Mouse (Mus musculus) urinary bladder, postnatal 36 days (tissue): Measurements from ENCODE around the gene Tmem178b.

Experiments used
- DNase-seq, 2 experiments: peaks; one replicate each; pipeline ENCODE4 v3.0.0; 2022; ENCODE audit warnings: low spot score in 2 of 2, mixed read lengths in 1 of 2

The Tmem178b gene

GRCm38 (mm10) chr6:40078353-40078752, 205.3 kb downstream of the Tmem178b start:
- no peak for DNase-seq

DNA sequence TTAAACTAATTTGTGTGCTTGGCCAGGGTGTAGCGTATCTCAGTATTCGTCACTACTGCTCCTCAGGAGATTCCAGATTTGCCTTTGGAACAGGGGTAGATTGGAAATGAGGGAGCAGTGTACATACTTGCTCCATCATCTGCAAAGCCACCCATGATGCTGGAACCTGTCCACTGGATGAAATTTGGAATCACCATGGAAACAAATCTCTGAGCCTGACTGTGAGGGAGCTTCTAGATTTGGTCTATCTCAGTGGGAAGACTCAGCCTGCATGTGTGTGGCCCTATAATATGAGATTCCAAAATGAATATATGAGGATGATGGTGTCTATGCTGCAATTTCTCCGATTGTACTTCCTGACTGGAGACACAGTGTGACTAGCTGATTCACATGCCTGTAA, 210.7 kb downstream of the Tmem178b start:
- DNase-seq: no peak

- DNase-seq: no peak
These were observed 218.2 kb downstream of the Tmem178b start for GRCm38 (mm10) chr6:40091250-40091651.

DNA sequence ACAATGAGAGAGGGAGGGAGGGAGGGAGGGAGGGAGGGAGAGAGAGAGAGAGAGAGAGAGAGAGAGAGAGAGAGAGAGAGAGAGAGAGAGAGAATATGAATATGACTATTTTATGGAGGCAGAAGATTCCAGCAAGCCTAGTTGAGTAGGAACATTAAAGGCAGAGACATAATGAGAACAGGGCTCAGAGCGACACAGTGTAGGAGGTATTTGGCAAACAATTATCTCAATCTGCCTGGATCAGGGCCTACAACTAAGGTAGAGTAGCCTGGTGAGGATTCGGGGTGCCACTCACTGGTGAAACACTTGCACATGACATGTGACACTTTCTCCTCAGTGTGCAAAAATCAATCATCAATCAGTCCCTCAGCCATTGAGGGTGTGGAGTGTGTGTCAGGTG, 225.4 kb downstream of the Tmem178b start:
- DNase-seq: no peak

GRCm38 (mm10) chr6:40101785-40102184, 228.7 kb downstream of the Tmem178b start:
- no peak for DNase-seq

- no peak for DNase-seq
These were observed 229.8 kb downstream of the Tmem178b start for GRCm38 (mm10) chr6:40102863-40103262.

- DNase-seq: no peak
These were observed 237.0 kb downstream of the Tmem178b start for GRCm38 (mm10) chr6:40110029-40110428.

GRCm38 (mm10) chr6:40110729-40111128, 237.7 kb downstream of the Tmem178b start:
- no peak for DNase-seq

- no peak for DNase-seq
These were observed 239.4 kb downstream of the Tmem178b start for GRCm38 (mm10) chr6:40112488-40112887.

- DNase-seq: no peak
These were observed 243.2 kb downstream of the Tmem178b start for GRCm38 (mm10) chr6:40116225-40116624.

GRCm38 (mm10) chr6:40120176-40120575, 247.1 kb downstream of the Tmem178b start:
- no peak for DNase-seq

GRCm38 (mm10) chr6:40121494-40121893, 248.4 kb downstream of the Tmem178b start:
- no peak for DNase-seq

- peak in 1 of 2 experiments; percentile 2 for DNase-seq
These were observed 250.1 kb downstream of the Tmem178b start for GRCm38 (mm10) chr6:40123070-40123690.

- no peak for DNase-seq
These were observed 250.9 kb downstream of the Tmem178b start for GRCm38 (mm10) chr6:40123960-40124359.

DNA sequence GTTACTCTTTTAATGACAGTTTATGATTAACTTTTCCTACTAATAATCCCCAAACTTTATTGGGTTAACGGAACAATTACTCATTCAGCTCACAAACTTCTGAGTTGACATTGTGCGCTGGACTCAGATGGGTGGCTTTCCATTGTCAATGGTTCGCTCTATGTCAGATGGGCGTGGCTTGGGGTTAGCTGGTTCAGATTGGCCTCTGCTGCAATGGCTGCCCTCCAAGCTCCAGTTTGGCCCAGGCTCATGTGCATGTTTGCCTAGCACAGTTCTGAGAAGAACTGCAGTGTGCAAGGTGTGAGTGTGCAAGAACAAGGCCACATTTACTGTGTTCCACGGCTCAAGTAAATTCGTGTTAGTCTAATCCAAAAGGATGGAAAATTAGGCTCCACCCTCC, 255.6 kb downstream of the Tmem178b start:
- DNase-seq: no peak

- DNase-seq: no peak
These were observed 258.9 kb downstream of the Tmem178b start for GRCm38 (mm10) chr6:40131936-40132335.

DNA sequence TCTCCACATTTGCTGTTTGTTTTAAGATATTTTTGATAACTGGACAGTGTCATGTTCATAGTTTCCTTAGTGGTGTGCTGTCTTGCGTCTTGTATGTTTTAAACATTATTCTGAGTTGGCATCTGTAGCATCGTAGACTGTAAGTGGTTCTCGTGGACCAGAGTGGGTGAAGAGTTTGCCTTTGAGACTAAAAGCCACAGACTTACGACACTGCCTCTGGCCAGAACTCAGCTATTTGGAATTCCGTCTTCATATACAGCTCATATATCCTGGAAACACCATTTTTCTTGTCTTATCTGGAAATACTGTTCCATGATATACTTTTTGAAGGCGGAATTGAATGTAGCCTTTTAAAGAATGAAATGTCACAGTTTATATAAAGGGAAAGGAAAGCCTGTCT, 260.4 kb downstream of the Tmem178b start:
- DNase-seq: no peak

DNA sequence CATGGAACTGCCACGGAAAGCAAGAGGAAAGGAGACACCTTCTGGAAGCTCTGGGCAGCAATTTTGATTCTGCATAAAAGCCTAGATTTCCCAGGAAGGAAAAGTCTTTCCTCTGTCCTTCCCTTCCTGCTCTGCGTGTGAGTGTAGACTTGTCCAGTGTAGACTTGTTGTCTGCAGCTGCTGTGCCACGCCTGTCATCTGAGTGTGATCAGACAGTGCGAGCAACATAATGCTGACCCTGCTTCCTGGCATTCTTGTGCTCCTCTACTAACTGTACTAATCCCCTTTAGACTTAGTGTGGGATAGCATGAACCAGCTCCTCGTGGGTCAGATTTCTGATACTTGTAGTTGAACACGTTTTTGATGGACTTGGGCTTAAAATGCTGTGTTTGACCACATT, 262.6 kb downstream of the Tmem178b start:
- no peak for DNase-seq

DNA sequence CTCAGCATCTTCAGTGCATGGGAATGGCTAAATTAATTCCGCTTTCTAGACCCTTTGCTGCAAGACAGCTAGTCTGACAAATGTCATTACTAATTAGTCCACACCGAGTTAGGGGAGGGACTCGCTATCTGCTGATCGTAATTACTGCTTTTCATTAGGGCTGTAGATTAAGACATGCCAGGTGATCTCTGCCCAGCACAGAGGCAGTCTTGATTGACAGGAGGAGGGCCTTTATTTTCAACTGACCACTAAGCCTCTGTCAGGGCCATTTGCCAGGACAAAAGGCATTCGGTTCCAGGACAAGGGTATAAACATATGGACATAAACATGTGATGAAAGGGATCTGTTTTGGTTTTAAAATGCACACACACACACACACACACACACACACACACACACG, 264.3 kb downstream of the Tmem178b start:
- no peak for DNase-seq

DNA sequence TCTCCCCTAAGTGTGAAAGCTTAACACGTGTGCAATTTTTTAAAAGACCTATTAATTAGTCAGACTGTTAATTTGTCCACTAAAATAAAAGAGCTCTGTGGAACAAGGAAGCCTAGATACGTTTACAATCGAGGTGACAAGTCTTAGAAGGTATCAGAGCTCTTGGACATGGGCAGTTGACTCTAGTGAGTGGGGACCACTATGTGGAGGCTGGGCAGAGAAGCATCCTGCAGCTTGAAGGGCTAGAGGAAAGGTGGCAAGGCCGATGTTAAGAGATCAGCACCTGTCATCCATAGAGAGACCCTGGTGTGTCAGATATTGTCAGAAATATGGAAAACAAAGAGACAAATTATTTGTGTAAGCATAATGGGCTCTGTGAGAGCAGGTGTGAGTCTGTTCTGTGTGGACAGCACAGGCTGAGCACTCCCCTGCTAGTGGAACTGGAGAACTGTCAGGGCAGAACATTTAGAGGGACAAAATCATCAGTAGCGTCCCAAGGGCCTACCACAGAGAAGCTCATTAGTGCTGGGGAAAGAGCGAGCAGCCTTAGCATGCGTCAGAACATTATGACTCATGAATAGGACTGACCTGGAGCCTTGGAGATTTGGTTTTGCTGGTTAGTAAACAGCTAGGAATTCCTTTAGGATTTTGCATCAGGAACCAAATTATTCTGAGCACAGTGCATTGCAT, 264.9 kb downstream of the Tmem178b start:
- DNase-seq: no peak

DNA sequence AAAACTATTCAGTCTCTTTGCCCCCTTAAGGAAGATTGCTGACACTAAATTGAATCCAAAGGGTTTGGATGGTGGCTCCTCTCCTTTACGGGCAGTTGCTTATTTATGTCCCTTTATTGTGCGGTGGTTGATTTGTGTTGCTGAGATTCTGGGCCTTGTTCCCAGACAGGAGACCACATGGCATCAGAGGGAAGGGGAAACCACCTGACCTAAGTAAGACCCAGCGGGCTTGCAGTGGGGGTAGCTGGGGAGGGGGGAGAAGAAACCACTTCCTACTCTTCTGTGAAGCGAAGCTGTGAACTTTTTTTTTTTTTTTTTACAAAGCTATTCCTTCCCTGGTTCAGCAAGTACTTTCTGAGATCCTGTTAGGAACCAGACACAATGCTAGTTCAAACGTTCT, 269.5 kb downstream of the Tmem178b start:
- no peak for DNase-seq

DNA sequence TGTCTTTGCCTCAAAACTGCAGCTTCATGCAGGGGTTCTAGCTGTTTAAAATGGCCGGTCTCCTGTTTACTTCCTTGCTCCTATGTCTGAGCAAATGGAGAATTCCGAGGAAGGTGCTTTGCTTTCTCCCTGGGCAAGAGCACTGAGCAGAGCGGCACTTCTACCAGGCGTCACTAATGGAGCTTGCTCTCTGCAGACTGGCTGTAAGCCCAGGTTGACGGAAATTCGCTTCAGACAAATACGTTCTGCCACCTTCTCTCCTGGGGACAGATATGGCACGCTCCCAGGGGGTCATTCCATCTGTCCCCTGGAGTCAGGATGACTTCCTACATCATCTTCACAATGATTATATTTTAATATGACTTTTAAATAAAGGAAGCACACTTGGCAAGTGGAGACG, 271.3 kb downstream of the Tmem178b start:
- no peak for DNase-seq

DNA sequence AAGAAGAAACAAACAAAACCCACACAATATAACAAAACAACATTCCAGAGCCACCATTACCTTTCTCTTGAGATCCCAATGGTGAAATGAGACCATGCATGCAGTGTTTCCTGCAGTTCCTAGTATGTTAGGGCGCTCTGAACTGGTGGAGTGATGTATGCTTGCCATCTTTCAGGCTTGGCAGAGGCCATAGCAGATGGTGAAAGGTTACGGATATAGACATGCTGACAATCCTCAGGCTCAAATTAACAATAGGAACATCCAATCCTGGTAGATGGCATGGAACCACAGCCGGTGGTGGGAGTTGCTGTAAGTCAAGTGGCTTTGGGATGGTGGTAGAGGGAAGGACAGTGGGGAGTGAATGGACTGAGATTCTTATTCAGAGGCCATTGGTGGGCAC, 272.5 kb downstream of the Tmem178b start:
- no peak for DNase-seq

- no peak for DNase-seq
These were observed 279.2 kb downstream of the Tmem178b start for GRCm38 (mm10) chr6:40152241-40152640.
